Mouse (Mus musculus) 416B (cell line): ENCODE measurements around the gene Aldh1l1.

Experiments used
- DNase-seq: peaks from one replicate; pipeline ENCODE4 v3.0.0; 2011; ENCODE audit warnings: low read depth

The Aldh1l1 gene

DNA sequence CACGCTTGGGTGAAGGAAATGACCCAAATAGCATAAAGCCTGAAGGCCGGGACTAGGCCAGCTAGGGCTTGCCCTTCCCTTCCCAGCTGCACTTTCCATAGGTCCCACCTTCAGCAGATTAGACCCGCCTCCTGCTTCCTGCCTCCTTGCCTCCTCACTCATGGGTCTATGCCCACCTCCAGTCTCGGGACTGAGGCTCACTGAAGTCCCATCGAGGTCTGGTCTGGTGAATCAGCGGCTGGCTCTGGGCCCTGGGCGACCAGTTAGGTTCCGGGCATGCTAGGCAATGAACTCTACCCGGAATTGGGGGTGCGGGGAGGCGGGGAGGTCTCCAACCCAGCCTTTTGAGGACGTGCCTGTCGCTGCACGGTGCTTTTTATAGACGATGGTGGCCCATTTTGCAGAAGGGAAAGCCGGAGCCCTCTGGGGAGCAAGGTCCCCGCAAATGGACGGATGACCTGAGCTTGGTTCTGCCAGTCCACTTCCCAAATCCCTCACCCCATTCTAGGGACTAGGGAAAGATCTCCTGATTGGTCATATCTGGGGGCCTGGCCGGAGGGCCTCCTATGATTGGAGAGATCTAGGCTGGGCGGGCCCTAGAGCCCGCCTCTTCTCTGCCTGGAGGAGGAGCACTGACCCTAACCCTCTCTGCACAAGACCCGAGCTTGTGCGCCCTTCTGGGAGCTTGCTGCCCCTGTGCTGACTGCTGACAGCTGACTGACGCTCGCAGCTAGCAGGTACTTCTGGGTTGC, 64.1 kb downstream of the Aldh1l1 start:
- DNase-seq = no peak

DNA sequence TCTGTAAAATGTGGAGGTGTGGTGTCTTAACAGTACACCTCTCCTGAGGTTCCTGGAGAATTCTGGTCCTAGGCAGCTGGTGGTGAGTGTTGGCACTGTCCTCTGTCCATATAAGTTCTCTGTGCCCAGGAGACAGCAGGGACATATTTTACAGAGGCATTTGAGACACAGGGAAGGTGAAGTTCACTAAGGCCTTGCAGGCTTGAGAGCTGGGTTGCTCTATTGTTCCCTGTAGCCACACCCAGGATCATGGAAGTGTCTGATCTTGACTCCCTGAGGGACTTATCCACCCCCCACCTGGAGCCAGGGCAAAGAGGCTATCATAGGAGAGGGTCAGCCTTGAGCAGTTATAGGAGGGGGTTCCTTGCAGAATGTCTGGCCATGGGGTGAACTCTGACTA, 65.0 kb downstream of the Aldh1l1 start:
- no peak for DNase-seq

DNA sequence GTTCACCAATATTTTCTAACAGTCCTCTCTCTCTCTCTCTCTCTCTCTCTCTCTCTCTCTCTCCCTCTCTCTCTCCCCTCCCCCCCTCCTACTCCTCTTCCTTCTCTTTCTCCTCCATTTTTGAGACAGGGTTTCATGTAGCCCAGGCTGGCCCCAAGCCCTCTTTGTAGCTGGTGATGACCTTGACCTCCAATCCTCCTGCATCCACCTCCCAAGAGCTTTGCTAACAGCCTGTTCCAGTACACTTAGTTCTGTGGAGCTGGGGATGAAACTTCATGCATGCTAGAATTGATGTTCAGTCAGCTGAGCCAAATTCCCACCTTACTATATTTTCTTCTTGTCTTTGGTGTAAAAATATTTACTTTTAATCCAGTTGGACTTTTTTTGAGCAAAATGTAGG, 67.0 kb downstream of the Aldh1l1 start:
- DNase-seq = no peak

DNA sequence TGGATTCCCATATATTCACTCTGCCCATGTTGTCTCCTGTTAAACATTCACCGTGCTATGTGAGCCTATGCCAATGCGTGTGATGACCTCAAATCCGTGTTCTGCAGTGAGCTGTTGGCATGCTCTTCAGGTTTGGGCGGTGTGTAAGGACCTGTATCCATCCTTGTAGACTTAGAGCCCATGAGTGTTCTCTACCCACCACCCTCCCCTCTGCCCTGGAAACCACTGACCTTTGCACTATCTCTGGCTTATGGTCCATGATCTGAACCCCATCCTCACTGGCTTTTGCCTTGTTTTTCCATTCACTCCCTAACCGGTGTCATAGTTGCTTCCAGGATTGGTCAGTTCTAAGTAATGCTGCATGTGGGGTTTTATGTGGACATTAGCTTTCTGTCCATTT, 67.5 kb downstream of the Aldh1l1 start:
- no peak for DNase-seq

DNA sequence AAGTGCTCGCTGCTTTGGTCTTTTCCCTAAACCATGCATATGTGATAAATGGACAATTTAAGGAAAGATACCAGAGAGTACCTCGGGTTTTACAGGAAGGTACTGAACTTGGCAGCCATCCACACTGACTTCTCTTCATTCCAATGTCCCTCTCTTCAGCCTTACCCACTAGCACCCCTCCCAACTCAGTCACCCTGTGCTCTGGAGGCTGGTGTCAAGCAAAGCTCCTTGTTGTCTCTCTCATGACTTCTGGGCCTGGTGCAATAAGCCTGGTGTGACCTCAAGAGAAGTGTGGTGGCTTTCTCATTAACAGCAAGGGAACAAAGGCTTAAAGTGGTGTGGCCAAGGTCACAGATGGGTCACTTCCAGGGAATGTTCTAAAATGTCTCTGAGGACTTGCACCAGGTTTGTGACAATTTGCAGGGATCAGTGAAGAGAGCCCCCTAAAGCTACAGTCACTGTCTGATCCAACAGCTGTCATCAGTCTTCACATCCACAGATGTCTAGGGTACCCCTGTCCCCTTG, 70.4 kb downstream of the Aldh1l1 start:
- DNase-seq = no peak

DNA sequence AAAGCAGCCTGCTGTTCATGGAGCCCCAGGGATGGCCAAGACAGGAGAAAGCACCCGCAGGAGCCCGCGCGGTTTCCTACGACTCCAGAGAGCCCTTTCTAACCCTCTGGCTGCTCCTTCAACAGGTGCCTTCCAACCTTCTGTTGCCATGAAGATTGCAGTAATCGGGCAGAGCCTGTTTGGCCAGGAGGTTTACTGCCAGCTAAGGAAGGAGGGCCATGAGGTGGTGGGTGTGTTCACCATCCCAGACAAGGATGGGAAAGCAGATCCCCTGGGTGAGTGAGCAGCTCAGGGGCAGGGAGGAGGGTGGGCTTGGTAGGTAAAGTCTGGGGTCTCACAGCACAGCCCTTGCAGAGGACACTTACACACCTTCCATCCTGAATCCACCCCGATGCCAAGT, 70.8 kb downstream of the Aldh1l1 start:
- DNase-seq = no peak

DNA sequence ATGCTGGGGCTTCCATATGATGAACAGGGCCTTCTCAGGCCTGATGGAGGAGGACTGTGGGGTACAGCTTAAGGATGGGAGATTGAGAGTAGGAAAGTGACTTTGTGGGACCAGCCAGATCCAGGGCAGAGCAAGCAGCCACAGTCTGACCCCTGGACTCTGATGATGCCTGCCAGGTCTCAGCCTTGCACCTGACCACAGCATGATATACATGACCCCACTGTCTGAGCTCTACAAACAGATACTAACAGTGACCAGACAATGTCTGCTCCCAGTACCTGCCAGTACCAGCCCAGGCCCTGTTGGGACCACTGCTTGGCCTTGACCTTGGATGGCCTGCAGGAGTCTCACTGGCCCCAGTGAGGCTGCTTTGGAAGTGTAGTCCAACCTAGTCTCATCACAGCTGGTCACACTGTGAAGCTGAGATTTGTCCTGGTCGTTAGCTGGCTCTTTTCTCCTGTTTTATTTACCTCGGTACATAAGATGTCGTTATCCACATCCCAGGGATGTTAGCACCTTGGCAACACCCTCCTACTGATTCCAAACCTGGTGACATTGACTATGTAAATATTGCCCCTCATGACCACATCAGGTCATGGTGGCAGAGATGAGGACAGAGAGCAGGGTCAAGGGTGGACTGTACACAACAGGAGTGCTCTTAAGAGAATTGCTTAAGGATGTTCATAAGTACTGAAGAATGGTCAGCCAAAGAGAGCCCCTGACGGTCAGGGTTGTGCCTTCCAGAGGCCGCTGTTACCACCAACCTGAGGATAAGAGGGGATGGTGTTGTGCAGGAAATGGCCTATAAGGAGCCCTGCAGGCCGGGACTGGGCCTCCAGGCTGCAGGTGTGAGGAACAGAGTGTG, 71.8 kb downstream of the Aldh1l1 start:
- no peak for DNase-seq

DNA sequence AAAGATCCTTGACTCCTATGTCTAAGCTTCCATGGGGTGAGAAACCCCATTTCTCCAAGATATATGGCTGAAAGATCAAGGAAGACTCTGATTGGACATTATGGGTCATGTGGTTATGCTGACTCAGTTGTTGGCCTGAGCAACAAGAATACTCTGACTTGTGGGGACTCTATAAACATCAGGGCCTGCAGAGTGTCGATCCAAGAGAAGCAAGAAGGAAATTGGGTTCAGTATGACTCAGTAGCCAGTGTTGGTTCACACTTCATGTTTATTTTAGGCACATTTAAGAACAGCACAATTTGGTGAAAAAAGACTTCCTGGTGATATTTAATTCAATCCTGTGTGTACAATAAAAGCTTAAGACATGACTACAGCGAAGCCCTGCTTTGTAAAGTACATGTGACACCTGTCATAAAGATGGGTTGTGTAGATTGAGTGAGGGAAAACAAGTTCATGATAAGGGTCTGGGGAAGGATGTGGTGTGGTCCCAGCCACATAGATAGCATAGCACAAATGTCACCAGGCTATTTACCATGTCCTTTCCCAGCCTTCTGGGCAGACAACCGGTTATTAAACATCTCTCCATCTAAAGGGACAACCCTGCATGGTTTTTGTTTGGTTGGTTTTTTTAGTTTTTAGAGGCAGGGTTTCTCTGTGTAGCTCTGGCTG, 74.3 kb downstream of the Aldh1l1 start:
- DNase-seq = peak; percentile 91

DNA sequence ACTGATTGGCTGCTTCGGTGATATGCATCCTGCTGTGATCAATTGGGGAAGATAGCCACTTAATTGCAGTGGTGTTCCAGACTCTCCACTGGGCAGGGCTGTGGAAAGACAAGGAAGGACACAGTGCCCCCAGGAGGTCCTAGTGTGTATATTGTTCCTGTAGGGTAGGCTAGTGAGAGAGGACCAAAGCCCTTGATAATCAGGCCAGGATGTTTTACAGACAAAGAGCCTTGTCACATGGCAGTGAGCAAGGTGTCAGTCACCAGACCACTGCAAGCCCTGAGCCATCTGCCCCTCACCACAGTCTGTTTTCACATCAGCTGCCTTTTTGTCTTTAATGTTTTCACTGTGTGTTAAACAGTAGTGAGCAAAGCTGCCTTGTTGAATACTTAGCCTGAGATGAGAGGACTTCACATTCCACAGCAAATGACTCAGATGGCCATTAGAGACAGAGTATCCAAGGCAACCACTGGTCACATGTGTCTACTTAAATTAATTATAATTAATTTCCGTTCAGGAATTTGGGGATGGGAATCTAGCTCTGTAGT, 75.1 kb downstream of the Aldh1l1 start:
- peak; percentile 63 for DNase-seq

DNA sequence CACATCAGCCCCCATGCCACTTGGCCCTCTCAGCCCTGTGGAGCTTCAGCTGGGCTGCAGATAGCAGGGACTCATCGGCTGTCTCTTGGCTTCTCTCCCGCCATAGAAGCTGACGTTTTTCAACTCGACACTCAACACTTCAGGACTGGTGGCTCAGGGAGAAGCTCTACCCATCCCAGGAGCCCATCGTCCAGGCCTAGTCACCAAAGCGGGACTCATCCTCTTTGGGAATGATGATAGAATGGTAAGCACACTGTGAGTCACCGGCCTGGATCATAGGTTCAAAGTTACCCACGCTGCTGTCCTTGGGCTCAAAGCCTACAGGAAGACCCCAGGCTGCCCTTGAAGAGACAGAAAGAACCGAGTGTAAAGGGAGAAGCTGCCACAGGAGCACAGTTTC, 78.0 kb downstream of the Aldh1l1 start:
- DNase-seq = no peak

DNA sequence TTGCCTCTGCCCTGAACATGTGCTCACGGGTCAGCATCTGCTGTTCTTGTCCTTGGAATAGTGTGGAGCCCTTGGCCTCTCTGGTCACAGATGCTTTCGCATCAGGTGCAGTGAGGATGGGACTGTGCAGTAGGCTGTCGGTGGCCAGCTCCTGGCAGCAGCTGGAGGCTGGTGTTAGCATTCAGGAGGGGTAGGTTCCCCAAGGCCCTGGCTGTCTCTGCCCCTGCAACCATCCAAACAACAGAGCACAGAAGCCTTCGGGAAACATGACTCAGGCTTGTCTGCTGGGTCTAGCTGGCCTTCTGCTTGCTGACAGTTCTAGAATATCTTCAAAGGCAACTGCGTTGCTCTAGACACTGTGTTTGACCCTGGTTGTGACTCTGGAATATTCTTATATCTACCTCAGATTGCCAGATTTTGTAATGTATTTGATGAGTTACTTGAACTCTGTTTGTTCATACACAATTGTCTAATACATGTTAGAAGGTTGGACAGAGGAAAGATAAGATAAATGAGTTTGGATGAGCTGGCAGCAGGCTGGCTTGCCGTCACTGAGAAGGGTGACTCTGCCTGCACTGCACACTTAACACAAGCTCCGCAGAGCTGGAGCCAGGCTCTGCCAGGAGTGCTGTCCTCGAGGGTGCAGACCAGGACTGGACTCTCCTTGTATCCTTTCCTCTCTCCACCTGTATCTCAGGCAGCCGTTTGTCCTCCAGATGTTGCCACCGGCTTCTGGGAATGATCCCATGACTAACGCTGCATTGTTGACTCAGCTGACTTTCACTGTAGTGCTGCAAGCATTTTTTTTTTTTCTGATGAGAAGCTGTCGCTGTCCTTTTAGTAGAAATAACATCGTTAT, 79.4 kb downstream of the Aldh1l1 start:
- no peak for DNase-seq

DNA sequence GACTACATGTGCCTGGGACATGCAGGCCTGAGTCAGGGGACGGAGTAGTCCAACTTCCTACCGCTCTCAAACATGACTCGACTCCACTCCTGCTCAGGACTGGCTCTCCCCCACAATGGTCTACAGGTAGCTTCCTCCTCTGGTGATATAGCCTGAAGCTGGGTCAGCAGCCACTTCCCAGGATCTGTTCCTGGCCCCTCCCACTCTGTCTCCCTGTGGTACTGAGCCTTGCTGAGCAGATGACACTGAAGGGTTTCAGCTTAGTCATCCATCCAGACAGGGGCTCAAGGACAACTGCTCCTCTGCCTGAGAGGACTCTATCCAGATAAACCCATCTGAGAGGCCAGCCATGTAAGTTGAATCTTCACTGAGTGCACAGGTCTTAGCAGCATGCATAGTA, 81.3 kb downstream of the Aldh1l1 start:
- DNase-seq = no peak

DNA sequence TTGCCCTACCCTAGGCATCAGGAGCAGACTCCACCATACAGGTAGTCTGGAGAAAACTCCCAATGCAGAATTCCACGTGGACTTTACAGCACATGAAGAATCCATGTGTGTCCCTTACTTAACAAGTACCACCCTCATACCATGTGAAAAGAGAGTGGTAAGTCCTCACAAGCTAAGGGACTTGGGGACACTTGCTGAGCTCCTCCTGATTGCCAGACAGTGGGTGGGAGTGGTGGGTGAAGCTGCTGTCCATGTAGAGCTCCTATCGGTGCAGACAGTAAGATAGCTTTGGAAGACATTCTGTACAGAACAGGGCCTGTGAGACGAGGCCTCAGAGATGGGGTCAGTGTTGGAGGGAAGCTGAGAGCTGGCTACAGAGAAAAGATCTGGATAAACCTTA, 81.7 kb downstream of the Aldh1l1 start:
- no peak for DNase-seq

DNA sequence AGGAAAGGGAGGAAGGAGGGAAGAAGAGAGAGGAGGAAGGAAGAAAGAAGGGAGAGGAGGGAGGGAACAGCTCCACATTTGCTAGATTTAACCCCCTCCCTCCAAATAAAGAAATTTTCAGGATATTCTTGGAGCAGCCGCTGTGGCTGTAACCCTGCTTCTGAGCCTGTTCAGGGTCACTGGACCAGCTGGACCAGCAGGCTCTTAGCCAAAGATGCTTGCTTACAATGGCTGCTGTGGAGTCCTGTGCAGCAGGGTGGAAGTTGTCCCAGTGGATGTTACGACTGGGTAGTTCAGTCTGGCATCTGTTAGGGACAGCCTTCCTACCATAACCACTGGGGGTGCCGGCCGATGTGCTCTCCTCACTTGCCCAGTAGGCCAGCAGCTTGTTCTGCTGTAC, 82.5 kb downstream of the Aldh1l1 start:
- DNase-seq = no peak

DNA sequence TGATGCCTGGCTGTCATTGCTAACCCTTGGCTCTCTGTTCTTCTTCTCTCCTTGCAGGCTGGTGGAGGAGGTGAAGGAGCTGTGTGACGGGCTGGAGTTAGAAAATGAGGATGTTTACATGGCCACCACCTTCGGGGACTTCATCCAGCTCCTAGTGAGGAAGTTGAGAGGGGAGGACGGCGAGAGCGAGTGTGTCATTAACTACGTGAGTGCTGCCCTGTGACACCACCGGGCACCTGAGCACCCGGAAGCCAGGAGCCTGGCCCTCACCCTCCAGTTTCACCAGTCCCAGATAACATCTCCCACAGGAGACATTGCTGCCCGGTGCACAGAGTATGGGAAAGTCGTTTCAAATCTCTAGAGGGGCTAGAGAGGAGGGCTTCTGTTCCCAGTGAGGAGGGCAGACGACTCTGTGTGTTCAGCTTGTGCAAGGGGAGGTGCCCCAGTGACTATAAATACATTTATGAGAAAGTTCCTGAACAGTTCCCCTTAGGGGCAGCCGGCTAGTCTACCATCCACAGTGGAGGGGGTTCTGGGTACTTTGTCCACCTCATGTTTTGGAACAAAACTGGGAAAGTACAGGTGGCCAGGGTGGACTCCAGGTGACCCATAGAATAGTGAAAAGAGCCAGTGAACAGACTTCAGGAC, 83.6 kb downstream of the Aldh1l1 start:
- DNase-seq = no peak

DNA sequence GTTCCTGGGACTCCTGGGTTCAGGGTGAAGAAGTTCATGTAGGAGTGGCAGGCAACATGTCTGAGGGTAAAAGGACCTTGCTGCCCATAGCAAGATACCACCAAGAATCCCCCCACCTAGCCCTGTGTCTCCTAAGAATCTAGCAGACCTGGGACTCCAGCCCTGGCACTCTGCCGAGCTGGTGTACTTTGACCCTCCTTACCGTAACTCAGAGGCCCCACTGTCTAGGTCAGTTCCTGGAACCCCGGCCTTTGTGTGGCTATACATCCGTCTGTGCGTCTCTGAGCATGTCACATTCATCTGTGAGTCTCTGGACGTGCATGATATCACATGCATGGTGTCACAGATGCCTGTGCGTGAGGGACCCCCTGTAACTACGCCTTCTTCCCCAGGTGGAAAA, 84.2 kb downstream of the Aldh1l1 start:
- DNase-seq = no peak

DNA sequence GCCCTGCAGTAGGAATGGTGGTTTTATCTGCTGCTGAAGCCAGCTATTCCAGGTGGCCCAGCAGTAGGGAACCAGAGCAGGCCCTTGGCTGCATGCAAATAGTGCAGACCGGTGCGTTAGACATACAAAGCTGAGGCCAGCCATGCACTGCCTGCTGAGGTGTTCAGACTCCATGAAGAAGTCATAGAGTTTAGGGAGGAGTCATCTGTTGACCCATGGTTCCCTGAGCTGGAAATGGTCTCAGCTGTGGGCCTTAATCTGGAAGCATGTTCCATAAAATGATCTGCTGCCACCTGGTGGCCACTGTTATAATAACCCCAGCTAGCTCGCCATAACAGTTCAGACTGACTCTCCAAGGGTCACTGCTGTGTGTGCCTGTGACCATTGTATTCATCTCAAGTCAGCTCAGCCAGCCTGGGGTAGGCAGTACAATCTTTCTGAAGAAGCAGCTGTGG, 89.1 kb downstream of the Aldh1l1 start:
- DNase-seq = peak; percentile 67

DNA sequence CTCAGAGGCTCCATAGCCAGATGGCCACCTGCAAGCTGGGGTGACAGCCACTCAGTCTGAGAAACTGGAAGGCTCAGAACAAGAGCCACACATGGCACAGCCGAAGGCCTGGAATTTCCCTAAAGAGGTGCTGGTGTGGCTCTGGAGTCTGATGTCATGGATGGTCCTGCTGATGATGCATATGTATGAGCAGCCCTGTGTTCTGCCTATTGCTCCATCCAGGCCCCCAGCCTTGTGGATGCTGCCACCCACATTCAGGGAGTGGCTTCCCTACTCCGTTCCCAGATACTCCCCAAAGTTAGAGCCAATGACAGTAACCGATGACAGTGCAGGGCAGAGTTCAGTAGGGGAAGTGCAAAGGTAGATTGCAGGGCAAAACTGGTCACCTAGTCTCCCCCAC, 91.9 kb downstream of the Aldh1l1 start:
- DNase-seq = no peak

DNA sequence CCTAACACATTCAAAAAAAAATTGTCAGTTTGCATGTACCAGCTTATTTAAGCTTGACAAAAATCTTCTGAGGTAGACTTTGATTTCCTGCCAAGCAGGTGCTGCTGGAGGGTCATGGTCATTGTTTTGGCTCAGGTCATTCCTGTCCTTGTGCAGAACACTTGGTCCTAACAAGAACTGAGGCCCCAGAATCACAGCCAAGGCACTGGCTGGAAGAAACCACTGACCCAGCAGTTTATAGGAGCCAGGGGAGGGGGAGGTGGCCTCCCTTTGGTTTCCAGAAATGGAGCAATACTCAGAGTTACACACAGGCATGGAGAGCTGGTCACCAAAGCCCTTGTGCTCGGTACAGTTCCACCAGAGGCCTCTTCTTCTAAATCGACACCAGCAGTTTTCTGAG, 96.1 kb downstream of the Aldh1l1 start:
- DNase-seq = no peak

DNA sequence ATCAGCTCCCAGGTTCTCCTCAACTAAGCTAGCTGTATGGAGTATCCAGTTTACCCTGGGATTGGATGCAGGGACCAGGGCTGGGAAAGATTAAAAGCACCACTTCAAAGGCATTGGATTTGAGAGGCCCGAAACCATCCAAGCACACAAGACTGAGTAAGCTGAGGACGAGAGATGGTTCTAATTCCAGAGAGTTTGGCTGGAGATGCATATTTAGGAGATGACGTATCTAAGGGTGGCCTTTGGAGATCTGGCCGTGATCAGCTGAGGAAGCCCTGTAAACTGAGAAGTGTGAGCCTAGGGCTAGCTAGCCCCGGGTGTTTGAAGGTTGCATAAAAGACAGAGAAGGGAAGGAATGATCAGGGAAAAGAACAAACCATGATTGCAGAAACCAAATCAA, 101.9 kb downstream of the Aldh1l1 start:
- DNase-seq = no peak

DNA sequence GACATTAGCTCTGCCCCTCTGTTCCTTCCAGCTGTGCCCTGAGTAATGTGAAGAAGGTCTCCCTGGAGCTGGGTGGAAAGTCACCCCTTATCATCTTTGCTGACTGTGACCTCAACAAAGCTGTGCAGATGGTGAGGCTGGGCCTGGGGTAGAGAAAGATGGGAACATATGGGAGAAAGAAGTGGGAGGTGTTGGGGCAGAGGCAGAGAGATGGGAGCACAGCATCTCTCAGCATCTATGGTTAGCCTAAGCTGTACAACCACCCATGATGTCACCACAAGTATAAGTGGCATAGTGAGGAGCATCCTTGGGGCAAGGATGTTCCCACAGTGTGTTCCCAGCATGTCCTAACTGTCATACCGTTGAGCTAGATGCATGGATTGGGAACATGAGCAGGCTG, 104.5 kb downstream of the Aldh1l1 start:
- DNase-seq = no peak
